Mouse (Mus musculus) layer of hippocampus, postnatal 36 days (tissue): ENCODE results near the gene Atp1a2. TPM values are rescaled to one million over a fixed set of nuclear protein-coding genes. Genes with fewer than 3 reads are reported as not detected.
"Not testable (repeated sequence)": the region's sequence is repeated elsewhere in the genome, so short reads cannot be mapped to it uniquely, and the experiment has no call there.

Experiments
- DNase-seq, 2 experiments: peaks; one replicate each; pipeline ENCODE4 v3.0.0; 2022
- total RNA-seq, 2 experiments: library from RNA; stranded (reverse); gene quantifications; 2 replicates each; pipeline ENCODE4 v1.2.3; 2021

Gene Atp1a2
- total RNA-seq, 2 experiments from 2014 or later, result 577 to 614 TPM

DNA sequence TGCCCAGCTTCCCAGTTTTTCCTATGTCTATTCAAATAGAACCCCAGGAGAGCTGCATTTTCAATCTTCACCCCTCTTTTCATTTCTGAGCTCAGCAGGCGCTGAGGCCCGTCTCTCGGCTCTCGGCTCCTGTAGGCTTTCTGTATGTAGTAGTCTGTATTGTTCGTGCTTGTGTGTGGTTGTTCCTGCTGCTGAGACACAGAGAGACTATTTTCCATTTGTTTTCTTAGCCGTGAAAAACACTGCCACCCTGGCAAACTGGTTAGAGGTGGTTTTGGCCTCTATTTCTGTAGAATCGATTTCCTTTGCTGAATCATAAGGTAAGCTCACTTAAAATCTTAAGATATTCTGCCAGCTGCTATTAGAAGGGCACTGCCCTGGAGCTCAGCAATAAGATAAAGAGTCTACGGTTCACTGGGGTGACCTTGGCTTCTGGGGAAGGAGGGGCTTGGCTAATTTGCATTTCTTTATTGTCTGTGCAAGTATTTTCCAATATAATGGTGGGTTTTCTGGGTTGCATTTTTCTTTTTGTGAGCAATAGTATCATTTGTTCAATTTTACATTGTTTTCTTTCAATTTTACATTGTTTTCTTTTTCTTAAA is 36.3 kb downstream of the Atp1a2 start, which contains the start of gene Igsf8:
Igsf8 (plus strand) TSS at position 165 of the 602 bp plus-strand sequence.
- DNase-seq, result no peak

DNA sequence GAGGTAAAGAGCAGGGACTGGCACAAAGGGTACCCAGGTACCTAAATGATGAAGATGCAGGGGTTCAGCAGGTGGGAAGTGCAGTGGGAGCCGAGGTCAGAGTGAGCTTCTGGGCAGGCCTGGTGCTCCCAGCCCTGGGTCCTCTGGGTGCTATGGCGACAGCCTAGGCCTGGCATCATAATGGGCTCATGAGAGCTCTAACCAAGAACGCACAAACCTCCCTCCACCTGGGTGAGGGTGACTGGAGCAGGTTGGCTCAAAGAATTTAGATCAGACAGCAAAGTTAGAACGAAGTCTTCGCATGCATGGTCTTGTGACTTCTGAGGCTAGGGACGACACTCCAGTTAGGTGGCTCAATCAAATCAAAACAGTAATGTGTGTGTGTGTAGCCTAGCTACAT is 39.5 kb downstream of the Atp1a2 start, which contains the start of gene Atp1a4:
Atp1a4 (minus strand) TSS at position 101 of the 400 bp plus-strand sequence.
- DNase-seq, result no peak

DNA sequence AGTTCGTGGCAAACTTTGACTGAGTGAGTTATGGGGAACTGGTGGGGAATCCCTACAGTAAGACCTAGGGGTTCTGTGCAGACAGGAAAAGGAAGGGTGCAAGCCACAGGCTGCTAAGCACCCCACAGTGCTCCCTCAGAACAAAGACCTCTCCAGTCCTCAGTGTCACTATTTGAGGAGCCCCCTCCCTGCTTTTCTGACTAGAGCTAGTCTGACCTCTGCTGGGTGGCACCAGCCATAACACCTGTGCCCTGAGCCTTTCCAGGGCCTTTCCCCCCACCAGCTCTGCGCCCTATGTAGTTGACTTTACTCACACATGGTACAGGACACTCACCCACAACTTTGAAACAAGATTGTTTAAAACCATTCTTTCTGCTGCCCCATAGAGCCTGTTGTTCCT is 50.2 kb downstream of the Atp1a2 start:
- peak in 1 of 2 experiments; percentile 11 for DNase-seq

DNA sequence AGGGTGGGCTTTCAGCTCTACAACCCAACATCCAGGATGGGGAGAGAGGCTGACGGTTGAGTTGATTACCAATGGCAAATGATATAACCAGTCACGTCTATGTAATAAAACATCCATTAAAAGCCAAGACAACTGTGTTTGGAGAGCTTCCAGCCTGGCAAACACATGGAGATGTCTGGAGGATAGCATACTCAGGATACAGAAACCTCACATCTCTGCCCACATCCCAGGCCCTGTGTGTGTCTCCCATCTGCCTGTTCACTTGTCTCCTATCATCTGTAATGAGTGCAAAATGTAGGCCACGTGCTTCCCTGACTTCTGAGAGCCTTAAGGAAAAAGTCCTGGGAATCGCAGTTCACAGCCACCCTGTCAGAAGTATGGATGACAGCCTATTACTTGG is 50.6 kb downstream of the Atp1a2 start:
- DNase-seq, result peak; percentile 17 to 24

DNA sequence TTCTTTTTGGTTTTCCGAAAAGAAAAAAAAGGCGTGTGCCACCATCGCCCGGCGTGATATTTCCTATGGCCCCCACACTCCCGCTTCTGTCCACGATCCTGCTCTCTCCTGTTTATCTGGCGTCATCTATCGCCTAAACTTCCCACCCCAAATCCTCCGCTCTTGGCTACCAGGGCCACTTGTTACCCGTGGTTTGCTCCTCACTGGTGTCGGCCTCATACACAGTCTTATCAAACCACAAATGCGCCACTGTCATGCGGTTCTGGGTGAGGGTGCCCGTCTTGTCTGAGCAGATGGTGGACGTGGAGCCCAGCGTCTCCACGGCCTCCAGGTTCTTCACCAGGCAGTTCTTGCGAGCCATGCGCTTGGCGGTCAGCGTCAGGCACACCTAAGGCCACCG is 53.2 kb downstream of the Atp1a2 start:
- not testable (repeated sequence) for DNase-seq

DNA sequence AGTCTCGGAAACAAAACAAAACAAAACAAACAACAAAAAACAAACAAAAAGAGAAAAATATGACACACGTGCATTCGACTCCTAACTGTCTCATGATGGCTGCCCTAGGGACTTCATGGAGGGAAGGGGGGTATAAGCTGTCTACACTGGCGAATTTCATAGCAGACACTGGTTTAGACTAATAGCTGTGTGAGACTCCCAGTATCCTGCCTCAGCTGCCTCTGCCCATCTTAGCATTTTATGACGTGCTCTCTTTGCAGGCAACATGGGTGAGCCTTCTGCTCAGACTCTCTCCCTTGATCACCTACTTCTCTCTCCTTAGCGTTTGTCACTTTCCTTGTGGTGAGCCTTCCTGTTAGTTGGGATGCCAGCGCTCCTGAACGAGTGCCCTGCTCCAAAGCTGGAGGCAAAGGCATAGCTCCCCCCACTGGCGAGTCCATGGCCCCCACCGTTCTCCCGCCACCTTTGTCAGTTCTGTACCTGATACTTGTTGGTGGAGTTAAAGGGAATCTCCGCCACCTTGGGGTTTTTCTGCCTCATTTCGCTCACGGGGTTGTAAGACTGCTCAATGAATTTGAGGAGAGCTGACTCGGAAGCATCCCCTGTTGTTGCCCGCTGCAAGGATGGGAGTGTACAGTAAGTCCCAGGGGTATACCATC is 54.2 kb downstream of the Atp1a2 start:
- DNase-seq, result no peak

DNA sequence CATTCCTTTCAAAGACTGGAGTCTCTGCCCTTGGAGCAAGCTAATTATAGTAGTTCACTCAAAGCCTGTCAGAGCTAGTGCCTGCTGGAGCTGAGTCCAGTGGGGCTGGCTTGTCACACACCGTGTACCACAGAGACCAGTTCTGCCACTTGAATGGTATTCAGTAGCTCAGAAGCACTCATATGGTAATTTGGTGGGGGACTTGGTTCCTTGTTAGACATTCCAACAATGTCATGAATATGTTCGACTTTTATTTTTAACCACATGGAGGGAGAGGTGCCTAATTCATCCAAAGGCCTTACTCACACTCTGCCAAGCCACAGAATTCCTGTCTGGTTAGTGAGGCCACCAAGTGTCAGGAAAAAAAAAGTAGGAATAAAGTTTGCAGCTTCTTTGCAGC is 55.5 kb downstream of the Atp1a2 start:
- no peak for DNase-seq

DNA sequence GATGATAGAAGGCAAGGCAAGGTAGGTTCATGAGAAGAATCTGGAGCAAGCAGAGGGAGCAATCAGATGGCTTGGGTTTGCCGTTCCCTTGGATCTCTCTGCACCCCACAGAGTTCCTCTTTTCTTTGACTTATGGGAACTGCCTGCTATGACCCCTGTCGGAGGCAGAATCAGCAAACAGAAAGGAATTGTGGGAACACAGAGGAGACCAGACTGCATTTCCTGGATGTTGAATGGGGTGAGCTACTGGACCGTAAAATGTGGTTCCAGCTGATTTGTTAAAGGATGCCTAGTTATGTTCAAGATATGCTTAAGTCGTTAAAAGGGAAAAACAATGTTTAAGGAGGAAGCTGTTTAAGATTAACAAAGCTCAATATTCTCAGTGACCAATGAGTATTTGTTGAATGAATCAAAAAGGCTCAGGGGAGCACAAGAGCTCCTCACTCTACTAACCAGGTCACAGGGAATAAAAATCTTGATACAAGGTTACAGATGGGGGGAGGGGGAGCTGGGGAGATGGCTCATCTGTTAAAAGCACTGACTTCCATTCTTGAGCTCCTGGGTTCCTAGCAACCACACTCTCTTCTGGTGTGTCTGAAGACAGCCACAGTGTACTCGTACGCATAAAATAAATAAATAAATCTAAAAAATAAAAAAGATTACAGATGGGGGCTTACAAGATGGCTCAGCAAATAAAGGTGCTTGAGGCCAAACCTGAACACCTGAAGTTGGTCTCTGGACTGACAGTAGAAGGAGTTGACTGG is 56.7 kb downstream of the Atp1a2 start:
- no peak for DNase-seq

DNA sequence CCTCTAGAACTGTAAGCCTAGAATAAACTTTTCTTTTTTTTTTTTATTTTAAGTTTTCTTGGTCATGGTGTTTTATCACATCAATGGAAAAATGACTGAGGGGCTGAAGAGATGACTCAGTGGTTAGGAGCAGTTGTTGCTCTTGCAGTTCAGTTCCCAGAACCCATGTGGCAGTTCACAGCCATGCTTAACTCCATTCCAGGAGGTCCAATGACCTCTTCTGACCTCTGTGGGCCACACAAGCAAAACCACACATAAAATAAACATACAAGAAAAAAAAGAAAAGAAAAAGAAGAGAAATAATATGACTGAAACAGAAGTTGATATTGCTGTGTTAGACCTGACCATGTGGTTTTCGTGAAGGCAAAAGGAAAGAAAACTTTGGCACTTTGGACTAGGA is 68.6 kb downstream of the Atp1a2 start:
- DNase-seq, result no peak

DNA sequence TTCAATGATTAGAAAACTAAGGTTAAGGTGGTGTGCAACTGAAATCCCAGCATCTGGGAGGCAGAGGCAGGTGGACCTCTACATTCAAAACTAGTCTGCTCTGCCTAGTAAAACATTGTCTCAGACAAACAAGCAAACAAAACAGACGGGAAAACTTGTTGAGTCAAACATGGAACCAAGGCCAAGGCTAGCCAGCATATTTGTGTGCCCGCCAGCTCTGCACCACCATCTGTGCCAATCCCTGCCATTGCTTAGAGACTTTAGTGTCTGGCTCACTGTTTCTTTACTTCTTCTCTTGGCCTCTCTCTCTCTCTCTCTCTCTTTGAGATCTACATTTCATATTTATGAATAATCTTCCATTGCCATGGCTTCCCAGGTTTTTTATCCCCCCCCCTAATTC is 69.7 kb downstream of the Atp1a2 start:
- no peak for DNase-seq

Other genes with a start within 250 kb of the Atp1a2 start
- 1 to 10 TPM; 1.3 to 1.5 TPM for gene Nhlh1, start 240.5 kb downstream of the Atp1a2 start, total RNA-seq
- 100 to 1,000 TPM; 144 TPM for gene Copa, start 215.5 kb downstream of the Atp1a2 start, total RNA-seq
- 10 to 100 TPM; 57.1 to 60.1 TPM for gene Ncstn, start 215.3 kb downstream of the Atp1a2 start, total RNA-seq
- gene Pex19, start 171.3 kb downstream of the Atp1a2 start, total RNA-seq, result 10 to 100 TPM; 89.2 to 95.3 TPM
- 100 to 1,000 TPM; 103 to 105 TPM for gene Dcaf8, start 150.0 kb downstream of the Atp1a2 start, total RNA-seq
- 100 to 1,000 TPM; 418 to 426 TPM for gene Pea15a, start 91.3 kb downstream of the Atp1a2 start, total RNA-seq
- gene Casq1, start 78.2 kb downstream of the Atp1a2 start, total RNA-seq, result under 1 TPM in 1 of 2 experiments, not detected in 1; 0.87 TPM
- gene Atp1a4, start 39.6 kb downstream of the Atp1a2 start, total RNA-seq, result not detected
- 100 to 1,000 TPM; 256 to 272 TPM for gene Igsf8, start 36.4 kb downstream of the Atp1a2 start, total RNA-seq
- gene Kcnj9, start 31.3 kb upstream of the Atp1a2 start, total RNA-seq, result 10 to 100 TPM; 63.6 to 66.8 TPM
- 10 to 100 TPM; 89.3 to 94.4 TPM for gene Kcnj10, start 43.1 kb upstream of the Atp1a2 start, total RNA-seq
- gene Pigm, start 78.5 kb upstream of the Atp1a2 start, total RNA-seq, result 1 to 10 TPM; 9.1 TPM
- under 1 TPM in 1 of 2 experiments, not detected in 1; 0.28 TPM for gene Slamf9, start 177.3 kb upstream of the Atp1a2 start, total RNA-seq
- gene Igsf9, start 183.7 kb upstream of the Atp1a2 start, total RNA-seq, result 10 to 100 TPM in 1 of 2 experiments, 1 to 10 TPM in 1; 8.0 to 10.7 TPM
- gene Tagln2, start 202.0 kb upstream of the Atp1a2 start, total RNA-seq, result 1 to 10 TPM; 8.7 to 9.2 TPM
- gene Cfap45, start 222.7 kb upstream of the Atp1a2 start, total RNA-seq, result 1 to 10 TPM; 4.0 to 5.5 TPM